7 mouse cellular contexts compared by ENCODE assay signal in the genomic region with DNA sequence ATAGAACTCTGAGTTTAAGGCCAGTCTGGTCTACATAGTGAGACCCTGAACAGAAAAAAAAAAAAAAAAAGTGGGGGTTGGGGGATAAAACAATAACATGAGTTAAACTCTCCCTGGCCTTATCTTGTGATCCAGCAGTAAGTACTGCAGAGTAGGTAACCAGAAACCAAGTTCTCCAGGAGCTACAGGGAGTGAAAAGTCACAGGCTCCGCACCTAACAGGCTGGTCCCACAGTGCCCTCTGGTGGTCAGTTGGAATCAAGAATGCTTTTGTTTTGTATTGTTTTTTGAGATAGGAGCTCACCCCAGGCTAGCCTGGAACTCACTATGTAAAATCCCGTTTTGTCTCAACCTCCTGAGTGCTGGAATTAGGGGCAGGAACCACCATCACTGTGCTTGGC. TPM values are rescaled to one million over a fixed set of nuclear protein-coding genes. Genes with fewer than 3 reads are reported as not detected.
DNase-seq lines count a peak whose midpoint lies in the region; ATAC-seq and TF ChIP-seq lines count a peak whose summit lies in the region.

No protein-coding gene starts in this region.

- 2% methylated on average over 2 of the region's 2 CpGs for WGBS in hindbrain, embryonic 12.5 days

- H3K27ac ChIP-seq in bone marrow macrophage, adult 2 months (ENCODE audit: insufficient read depth, low read depth, low read length) = no peak overlapping the region
- H3K27ac ChIP-seq in embryonic fibroblast, embryonic 13.5 days (ENCODE audit: insufficient read depth, low read length) = no peak overlapping the region
- no peak overlapping the region for H3K27ac ChIP-seq in hindbrain, embryonic 12.5 days

- DNase-seq in MEL-GATA-1-ER (ENCODE audit: extremely low read depth, low read depth) = peak; percentile 50
- DNase-seq in layer of hippocampus, postnatal 14 days (ENCODE audit: low spot score in 2 of 2) = peak; percentile 58 to 73
- DNase-seq in lung, postnatal 25 days (ENCODE audit: low spot score) = peak; percentile 72
- DNase-seq in right cerebral cortex, postnatal 14 days = peak; percentile 74

- no peak overlapping the region for H3K4me3 ChIP-seq in bone marrow macrophage, adult 2 months (ENCODE audit: insufficient read depth, low read length)
- H3K4me3 ChIP-seq in embryonic fibroblast, embryonic 13.5 days (ENCODE audit: insufficient read depth, low read length) = no peak overlapping the region
- H3K4me3 ChIP-seq in hindbrain, embryonic 12.5 days = no peak overlapping the region

- TF ChIP-seq CTCF in bone marrow macrophage, adult 2 months (IDR thresholded peaks at IDR 0.05; ENCODE audit: low read depth, low read length) = peak; percentile 70
- peak; percentile 65; the same call in 1 of the 2 replicates for TF ChIP-seq CTCF in embryonic fibroblast, embryonic 13.5 days (IDR thresholded peaks at IDR 0.05; ENCODE audit: borderline replicate concordance, insufficient read depth, low read length)

- no peak overlapping the region for H3K9ac ChIP-seq in hindbrain, embryonic 12.5 days

- H3K4me2 ChIP-seq in hindbrain, embryonic 12.5 days (replicated peaks) = no peak overlapping the region

- TF ChIP-seq POLR2A in bone marrow macrophage, adult 2 months (IDR thresholded peaks at IDR 0.05; ENCODE audit: borderline replicate concordance, low read depth, low read length) = no peak
- TF ChIP-seq POLR2A in embryonic fibroblast, embryonic 13.5 days (IDR thresholded peaks at IDR 0.05; ENCODE audit: low read depth, low read length) = no peak

- H3K4me1 ChIP-seq in bone marrow macrophage, adult 2 months (ENCODE audit: control insufficient read depth, insufficient read depth, low read length) = no peaks in the 10 kb centered on the region; the same call in 1 of the 2 replicates
- no peaks in the 10 kb centered on the region for H3K4me1 ChIP-seq in embryonic fibroblast, embryonic 13.5 days (ENCODE audit: control insufficient read depth, insufficient read depth, low read length)
- no peaks in the 10 kb centered on the region for H3K4me1 ChIP-seq in hindbrain, embryonic 12.5 days

- no peaks in the 10 kb centered on the region for H3K9me3 ChIP-seq in hindbrain, embryonic 12.5 days (replicated peaks)

- no peaks in the 10 kb centered on the region for H3K27me3 ChIP-seq in hindbrain, embryonic 12.5 days

- H3K36me3 ChIP-seq in hindbrain, embryonic 12.5 days = no peaks in the 10 kb centered on the region

- peak; percentile 52; the same call in 1 of the 2 replicates for ATAC-seq in hindbrain, embryonic 12.5 days (ENCODE audit: low FRiP score)

RNA-seq across cellular contexts. Expression of gene Lsm5, which starts 13.3 kb away (rescaled TPM):
- polyA plus RNA-seq in bone marrow macrophage, adult 2 months (2012; ENCODE audit: insufficient read depth, insufficient read length, missing spikeins) = 57.0 and 63.0 TPM in 2 replicates
- 92.4 and 119 TPM in 2 replicates for polyA plus RNA-seq in embryonic fibroblast, embryonic 13.5 days (2011; ENCODE audit: insufficient read length, low read depth, missing spikeins)
- polyA plus RNA-seq in hindbrain, embryonic 12.5 days (2016; fragmentation: Nextera tagmentation; extraction: Ambion mirVana) = 142 and 150 TPM in 2 replicates
- 10 to 100 TPM; 22.3 to 22.8 TPM for total RNA-seq in layer of hippocampus, postnatal 14 days (2021)

RNA-seq across cellular contexts. Expression of gene Avl9, which starts 23.5 kb away (rescaled TPM):
- 18.9 and 19.2 TPM in 2 replicates for polyA plus RNA-seq in bone marrow macrophage, adult 2 months (2012; ENCODE audit: insufficient read depth, insufficient read length, missing spikeins)
- polyA plus RNA-seq in embryonic fibroblast, embryonic 13.5 days (2011; ENCODE audit: insufficient read length, low read depth, missing spikeins) = 13.2 and 14.8 TPM in 2 replicates
- polyA plus RNA-seq in hindbrain, embryonic 12.5 days (2016; fragmentation: Nextera tagmentation; extraction: Ambion mirVana) = 39.0 and 44.8 TPM in 2 replicates
- 10 to 100 TPM; 32.9 to 34.3 TPM for total RNA-seq in layer of hippocampus, postnatal 14 days (2021)
